Mouse (Mus musculus): Measurements from ENCODE around the gene Aass.

Aass gene

GRCm38 (mm10) chr6:23055734-23056133, 77.1 kb downstream of the Aass start:
- no peak for DNase-seq (ENCODE audit: low read depth)

GRCm38 (mm10) chr6:23048836-23049235, 84.0 kb downstream of the Aass start:
- no peak for DNase-seq (ENCODE audit: low read depth)

- no peak for DNase-seq (ENCODE audit: low read depth)
Measured at GRCm38 (mm10) chr6:23028251-23028650, 104.5 kb downstream of the Aass start.

Measured in 416B (cell line).